Mouse (Mus musculus): ENCODE measurements around the gene Tekt5.

DNA sequence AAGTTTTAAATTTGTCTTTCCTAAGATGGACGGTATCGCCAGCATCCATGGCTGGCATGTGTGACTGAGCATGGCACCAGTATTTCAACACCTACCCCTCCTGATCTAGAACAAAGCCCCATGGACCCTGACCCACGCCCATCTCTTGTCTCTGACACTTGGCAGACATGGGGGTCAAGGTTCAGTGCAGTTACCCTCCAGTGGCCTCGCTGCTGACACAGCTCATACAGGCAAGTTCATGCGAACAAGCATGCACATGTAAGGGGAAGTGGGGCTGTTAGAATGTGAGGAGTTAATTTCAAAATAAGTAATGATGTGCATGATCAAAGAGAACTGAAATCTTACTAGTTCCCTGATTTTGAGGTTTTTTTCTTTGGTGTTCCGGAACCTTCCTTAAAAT is 40.9 kb upstream of the Tekt5 start:
- no peak for TF ChIP-seq CTCF (IDR thresholded peaks at IDR 0.05; ENCODE audit: low read depth)
- TF ChIP-seq EP300 (IDR thresholded peaks at IDR 0.05; ENCODE audit: low read depth), result no peak

Data from heart, postnatal 0 days (tissue).